Mouse (Mus musculus): ENCODE results near the gene Ssr2. TPM values are rescaled to one million over a fixed set of nuclear protein-coding genes. Genes with fewer than 3 reads are reported as not detected.
A peak's percentile ranks its signal among the peaks of the same experiment; 100 is the strongest.
"Not testable (repeated sequence)": the region's sequence is repeated elsewhere in the genome, so short reads cannot be mapped to it uniquely, and the experiment has no call there.

Gene Ssr2
- polyA plus RNA-seq, 1 experiment from 2014 or later, result 274 TPM

DNA sequence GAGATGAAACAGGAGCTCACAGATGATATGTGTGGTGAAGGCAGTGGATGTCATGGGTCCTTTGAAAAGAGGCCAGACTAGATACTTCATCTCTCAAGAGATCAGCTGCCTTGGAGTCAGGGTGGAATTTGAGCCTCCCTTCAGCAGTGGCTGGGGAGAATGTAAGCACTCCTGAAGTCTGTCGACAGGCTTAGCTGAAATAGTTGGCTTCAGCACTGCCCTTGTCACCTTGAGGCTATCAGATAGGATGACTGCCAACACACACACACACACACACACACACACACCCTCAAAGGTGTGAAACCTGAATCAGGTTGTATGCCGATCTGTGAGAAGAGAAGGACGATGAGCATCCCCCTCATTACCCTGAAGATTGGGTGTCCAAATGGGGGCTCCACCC is 15.4 kb downstream of the Ssr2 start:
- H3K9ac ChIP-seq, result no peak overlapping the region
- no peak overlapping the region for H3K4me3 ChIP-seq
- WGBS, result 47% methylated on average over 3 of the region's 3 CpGs
- peak overlapping the region; percentile 76; the same call in 1 of the 2 replicates for H3K27ac ChIP-seq
- no peaks in the 10 kb centered on the region for H3K9me3 ChIP-seq
- no peak for ATAC-seq (ENCODE audit: insufficient number of reproducible peaks, insufficient read depth, low FRiP score, low TSS enrichment, low read depth)
- no peak overlapping the region for H3K4me2 ChIP-seq
- peaks cover 30% of the 10 kb centered on the region for H3K36me3 ChIP-seq
- peaks cover 35% of the 10 kb centered on the region for H3K4me1 ChIP-seq
- H3K27me3 ChIP-seq, result no peaks in the 10 kb centered on the region

DNA sequence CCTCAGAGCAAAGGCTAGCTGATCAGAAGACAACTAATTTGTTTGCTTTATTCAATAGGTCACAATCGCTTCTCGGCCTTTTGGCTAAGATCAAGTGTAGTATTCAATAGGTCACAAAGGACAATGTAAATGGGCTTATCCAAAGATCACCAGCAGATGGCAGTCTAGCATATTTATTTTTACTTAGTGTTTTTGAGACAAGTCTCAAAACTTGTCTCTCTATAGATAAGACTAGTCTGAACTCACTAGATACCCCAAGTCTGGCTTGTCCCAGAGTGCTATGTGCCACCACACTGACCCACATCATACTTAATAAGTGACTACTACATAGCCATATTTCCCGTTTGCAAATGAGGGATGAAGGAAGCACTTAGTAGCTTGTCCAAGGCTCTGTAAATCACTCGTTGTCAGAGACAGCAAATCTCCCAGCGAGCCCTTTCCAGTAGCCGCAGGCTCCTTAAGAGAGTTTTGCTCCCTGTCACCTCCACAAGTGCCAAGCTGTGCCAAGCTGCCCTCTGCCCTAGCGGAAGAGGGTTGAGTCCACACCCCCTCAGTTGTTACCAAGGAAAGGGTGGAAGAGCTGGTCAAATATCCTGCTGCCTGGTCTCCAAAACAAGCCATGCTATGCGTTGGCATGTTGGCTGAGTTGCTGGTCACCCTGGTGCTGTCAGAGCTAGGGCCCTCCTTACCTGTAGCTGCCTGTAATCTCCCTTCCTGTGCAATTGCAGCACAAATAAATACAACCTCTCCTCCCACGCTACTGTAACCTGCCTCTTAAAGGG is 16.5 kb downstream of the Ssr2 start:
- Histone ChIP-seq H3K36me3 (peaks cover 19% of the 10 kb centered on the region), H3K9ac (0 out of 2 replicates have a peak overlapping the region, but pooled peaks have one; percentile 7), H3K27me3 (no peaks in the 10 kb centered on the region), H3K4me2 (no peak overlapping the region), H3K4me1 (peaks cover 35% of the 10 kb centered on the region), H3K27ac (0 out of 2 replicates have a peak overlapping the region, but pooled peaks have one; percentile 1), H3K4me3 (no peak overlapping the region), H3K9me3 (no peaks in the 10 kb centered on the region)
- ATAC-seq (ENCODE audit: insufficient number of reproducible peaks, insufficient read depth, low FRiP score, low TSS enrichment, low read depth), result no peak
- 36% methylated on average over 9 of the region's 9 CpGs for WGBS

DNA sequence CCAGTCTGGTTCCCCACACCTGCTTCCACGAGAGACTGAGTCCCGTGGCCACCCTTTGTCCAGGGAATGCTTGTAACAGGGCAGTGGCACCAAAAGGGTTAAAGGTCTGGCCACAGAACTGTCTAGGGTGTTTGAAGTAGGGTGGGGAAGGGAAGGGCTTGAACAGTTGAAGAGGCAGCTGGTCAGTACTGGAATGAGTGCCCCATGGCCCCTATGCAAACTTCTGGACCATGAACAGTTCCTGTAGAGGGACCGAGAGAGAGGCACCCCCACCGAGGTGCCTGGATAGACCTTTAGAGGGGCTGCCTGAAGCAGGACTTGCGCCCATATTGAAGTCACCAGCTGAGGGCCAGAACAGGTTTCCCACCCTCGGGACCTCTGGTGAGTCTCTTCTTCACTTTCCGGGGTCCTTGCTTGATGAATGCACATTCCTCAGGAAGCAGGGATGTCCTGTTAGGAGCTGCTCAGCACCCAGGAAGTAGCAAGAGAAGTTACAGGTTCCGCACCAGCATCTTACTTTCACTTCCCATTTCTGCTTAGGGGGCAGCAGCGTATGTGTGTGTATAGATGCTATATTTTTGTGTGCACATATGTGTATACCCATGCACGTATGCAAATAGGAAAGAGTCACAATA is 17.4 kb downstream of the Ssr2 start:
- Histone ChIP-seq H3K27me3 (no peaks in the 10 kb centered on the region), H3K4me1 (peaks cover 35% of the 10 kb centered on the region), H3K9me3 (no peaks in the 10 kb centered on the region), H3K4me3 (no peak overlapping the region), H3K36me3 (peaks cover 9% of the 10 kb centered on the region), H3K9ac (0 out of 2 replicates have a peak overlapping the region, but pooled peaks have one; percentile 52), H3K27ac (no peak overlapping the region), H3K4me2 (no peak overlapping the region)
- WGBS, result 73% methylated on average over 10 of the region's 10 CpGs
- ATAC-seq (ENCODE audit: insufficient number of reproducible peaks, insufficient read depth, low FRiP score, low TSS enrichment, low read depth), result no peak

DNA sequence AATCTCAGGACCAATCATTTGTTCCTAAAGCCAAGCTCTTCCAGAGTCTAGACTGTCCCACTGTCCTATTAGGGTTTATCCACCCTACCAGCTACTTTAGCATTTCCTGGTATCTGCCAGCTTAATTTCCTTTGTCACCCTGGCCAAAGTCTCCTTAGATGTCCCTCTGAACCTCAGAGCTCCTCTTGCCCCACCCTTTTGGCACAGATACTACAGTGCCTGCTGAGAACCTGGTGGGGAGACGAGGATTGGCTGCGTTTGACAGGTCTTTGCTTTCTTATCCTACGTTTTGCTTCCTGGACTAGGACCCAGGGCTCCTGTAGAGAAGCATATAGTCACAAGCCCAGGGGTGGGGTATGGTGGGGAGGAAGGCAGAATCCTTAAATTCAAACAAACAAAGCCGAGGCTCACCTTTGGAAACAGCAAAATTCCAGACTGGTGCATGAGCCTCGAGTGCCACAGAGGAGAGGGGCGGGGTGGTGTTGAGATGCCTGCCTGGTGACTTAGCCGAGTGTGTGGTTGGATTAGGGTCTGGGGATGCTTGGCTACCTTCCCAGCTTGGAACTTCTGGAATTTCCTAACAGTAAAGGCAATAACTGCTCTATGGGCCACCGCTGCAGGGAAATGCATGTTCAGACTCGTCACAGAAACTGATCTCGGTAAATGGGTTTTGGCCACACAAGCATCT is 18.4 kb downstream of the Ssr2 start:
- Histone ChIP-seq H3K9ac (no peak overlapping the region), H3K4me1 (peaks cover 35% of the 10 kb centered on the region), H3K4me3 (no peak overlapping the region), H3K27me3 (no peaks in the 10 kb centered on the region), H3K27ac (peak overlapping the region; percentile 39; the same call in 1 of the 2 replicates), H3K9me3 (no peaks in the 10 kb centered on the region), H3K36me3 (no peaks in the 10 kb centered on the region), H3K4me2 (no peak overlapping the region)
- 47% methylated on average over 10 of the region's 10 CpGs for WGBS
- 0 out of 2 replicates have a peak, but pooled peaks have one; percentile 11 for ATAC-seq (ENCODE audit: insufficient number of reproducible peaks, insufficient read depth, low FRiP score, low TSS enrichment, low read depth)

DNA sequence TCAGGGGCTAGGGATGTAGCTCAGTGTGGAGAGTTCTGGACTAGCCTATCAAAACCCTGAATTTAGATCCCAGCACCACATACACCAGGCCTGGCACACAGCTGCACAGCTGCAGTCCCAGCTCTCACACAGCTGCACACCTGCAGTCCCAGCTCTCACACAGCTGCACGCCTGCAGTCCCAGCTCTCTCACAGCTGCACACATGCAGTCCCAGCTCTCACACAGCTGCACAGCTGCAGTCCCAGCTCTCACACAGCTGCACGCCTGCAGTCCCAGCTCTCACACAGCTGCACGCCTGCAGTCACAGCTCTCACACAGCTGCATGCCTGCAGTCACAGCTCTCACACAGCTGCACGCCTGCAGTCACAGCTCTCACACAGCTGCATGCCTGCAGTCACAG is 20.9 kb downstream of the Ssr2 start:
- ATAC-seq (ENCODE audit: insufficient number of reproducible peaks, insufficient read depth, low FRiP score, low TSS enrichment, low read depth); H3K27ac ChIP-seq: not testable (repeated sequence)
- 81% methylated on average over 4 of the region's 4 CpGs for WGBS

DNA sequence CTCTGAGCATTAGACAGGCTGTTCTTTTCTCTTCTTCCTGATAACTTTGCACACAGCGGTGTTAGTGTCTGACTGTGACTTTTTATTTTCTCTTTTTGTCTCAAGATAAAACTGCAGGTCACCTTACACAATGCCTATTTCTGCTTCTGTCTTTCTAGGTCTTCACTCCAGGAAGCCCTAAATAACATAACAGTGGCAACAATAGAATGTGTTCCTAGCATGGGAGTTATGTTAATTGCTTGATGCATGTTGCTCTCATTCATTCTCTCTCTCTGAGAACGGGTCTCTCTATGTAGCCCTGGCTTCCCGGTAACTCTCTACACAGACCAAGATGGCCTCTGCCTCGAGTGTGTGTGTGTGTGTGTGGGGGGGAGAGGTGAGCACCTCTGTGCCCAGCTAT is 26.8 kb downstream of the Ssr2 start:
- no peaks in the 10 kb centered on the region for H3K4me1 ChIP-seq
- H3K27me3 ChIP-seq, result no peaks in the 10 kb centered on the region
- no peaks in the 10 kb centered on the region for H3K36me3 ChIP-seq
- no peak overlapping the region for H3K4me2 ChIP-seq
- WGBS, result 72% methylated on average over 4 of the region's 4 CpGs
- no peak overlapping the region for H3K27ac ChIP-seq
- H3K4me3 ChIP-seq, result no peak overlapping the region
- no peaks in the 10 kb centered on the region for H3K9me3 ChIP-seq
- H3K9ac ChIP-seq, result no peak overlapping the region
- no peak for ATAC-seq (ENCODE audit: insufficient number of reproducible peaks, insufficient read depth, low FRiP score, low TSS enrichment, low read depth)

More for the DNA sequence above, 20.9 kb downstream of the Ssr2 start:
- H3K27me3 ChIP-seq, H3K4me3 ChIP-seq, H3K9ac ChIP-seq, H3K4me2 ChIP-seq, H3K9me3 ChIP-seq, H3K36me3 ChIP-seq: not testable (repeated sequence)
- H3K4me1 ChIP-seq, result peaks cover 20% of the 10 kb centered on the region; the same call in 1 of the 2 replicates

DNA sequence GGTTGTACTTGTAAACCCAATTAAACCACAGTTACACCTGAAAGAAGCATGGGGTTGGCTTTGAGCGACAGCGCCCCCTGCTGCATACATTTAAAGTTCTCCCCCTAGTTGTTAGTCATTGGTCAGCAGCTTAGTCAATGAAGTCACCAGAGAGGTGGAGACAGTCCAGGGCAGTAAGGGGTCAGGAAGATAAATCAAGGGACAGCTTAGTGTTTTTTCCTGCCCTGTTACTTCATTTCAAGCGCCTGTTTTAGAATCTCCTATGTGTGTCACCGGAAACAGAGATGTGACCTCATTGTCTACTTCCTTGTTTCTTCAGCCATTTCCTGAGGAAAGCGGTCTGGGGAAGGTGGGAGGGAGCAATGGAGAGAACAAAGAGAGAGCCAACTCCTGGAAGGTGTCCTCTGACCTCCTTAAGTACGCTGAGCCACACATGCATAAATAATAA is 28.1 kb downstream of the Ssr2 start:
- Histone ChIP-seq H3K4me1 (peaks cover 7% of the 10 kb centered on the region), H3K4me3 (no peak overlapping the region), H3K4me2 (no peak overlapping the region), H3K36me3 (no peaks in the 10 kb centered on the region), H3K9ac (no peak overlapping the region), H3K27ac (no peak overlapping the region), H3K9me3 (no peaks in the 10 kb centered on the region), H3K27me3 (no peaks in the 10 kb centered on the region)
- no peak for ATAC-seq (ENCODE audit: insufficient number of reproducible peaks, insufficient read depth, low FRiP score, low TSS enrichment, low read depth)
- WGBS, result 27% methylated on average over 6 of the region's 6 CpGs

DNA sequence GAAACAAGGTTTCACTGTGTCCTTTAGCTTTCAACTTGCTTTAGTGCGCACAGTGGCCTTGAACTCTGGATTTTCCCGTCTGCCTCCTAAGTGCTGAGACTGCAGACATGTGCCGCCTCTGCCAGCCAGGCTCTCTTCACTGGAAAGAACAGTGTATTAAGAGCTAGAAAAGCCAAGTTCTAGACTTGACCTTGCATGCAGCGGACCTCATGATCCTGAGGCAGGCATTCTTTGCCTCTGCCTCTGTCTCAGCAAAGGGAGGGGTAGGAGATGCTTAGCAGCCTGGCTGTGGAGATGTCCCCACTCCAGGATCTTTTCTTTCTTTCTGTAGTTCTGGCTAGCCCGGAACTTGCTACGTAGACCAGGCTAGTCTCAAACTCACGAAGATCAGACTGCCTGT is 29.2 kb downstream of the Ssr2 start:
- H3K27me3 ChIP-seq, result no peaks in the 10 kb centered on the region
- no peak overlapping the region for H3K27ac ChIP-seq
- H3K36me3 ChIP-seq, result no peaks in the 10 kb centered on the region
- no peak overlapping the region for H3K4me2 ChIP-seq
- no peak overlapping the region for H3K4me3 ChIP-seq
- no peaks in the 10 kb centered on the region for H3K9me3 ChIP-seq
- H3K9ac ChIP-seq, result no peak overlapping the region
- ATAC-seq (ENCODE audit: insufficient number of reproducible peaks, insufficient read depth, low FRiP score, low TSS enrichment, low read depth), result no peak
- 87% methylated on average over 7 of the region's 7 CpGs for WGBS
- peaks cover 7% of the 10 kb centered on the region for H3K4me1 ChIP-seq

DNA sequence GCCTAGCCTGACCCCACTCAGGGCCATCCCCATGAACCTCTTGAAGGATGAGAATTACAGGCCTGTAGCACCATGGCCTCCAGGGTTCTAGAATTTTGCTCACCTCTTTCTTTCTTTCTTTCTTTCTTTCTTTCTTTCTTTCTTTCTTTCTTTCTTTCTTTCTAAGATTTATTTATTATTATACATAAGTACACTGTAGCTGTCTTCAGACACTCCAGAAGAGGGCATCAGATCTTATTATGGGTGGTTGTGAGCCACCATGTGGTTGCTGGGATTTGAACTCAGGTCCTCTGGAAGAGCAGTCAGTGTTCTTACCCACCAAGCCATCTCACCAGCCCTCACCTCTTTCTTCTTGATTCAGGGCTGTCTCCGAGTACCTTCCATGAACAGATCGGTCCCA is 30.0 kb downstream of the Ssr2 start, which contains the start of gene Arhgef2:
Arhgef2 (plus strand) TSS at position 301 of the 400 bp plus-strand sequence.
- ATAC-seq (ENCODE audit: insufficient number of reproducible peaks, insufficient read depth, low FRiP score, low TSS enrichment, low read depth); H3K9me3 ChIP-seq; H3K4me2 ChIP-seq; H3K27me3 ChIP-seq; H3K4me1 ChIP-seq; H3K36me3 ChIP-seq; H3K27ac ChIP-seq; H3K4me3 ChIP-seq: not testable (repeated sequence)
- 0 out of 2 replicates have a peak within 1 kb of the TSS, but pooled peaks have one; percentile 8 for H3K9ac ChIP-seq
- WGBS, result 91% methylated on average over 2 of the region's 2 CpGs

DNA sequence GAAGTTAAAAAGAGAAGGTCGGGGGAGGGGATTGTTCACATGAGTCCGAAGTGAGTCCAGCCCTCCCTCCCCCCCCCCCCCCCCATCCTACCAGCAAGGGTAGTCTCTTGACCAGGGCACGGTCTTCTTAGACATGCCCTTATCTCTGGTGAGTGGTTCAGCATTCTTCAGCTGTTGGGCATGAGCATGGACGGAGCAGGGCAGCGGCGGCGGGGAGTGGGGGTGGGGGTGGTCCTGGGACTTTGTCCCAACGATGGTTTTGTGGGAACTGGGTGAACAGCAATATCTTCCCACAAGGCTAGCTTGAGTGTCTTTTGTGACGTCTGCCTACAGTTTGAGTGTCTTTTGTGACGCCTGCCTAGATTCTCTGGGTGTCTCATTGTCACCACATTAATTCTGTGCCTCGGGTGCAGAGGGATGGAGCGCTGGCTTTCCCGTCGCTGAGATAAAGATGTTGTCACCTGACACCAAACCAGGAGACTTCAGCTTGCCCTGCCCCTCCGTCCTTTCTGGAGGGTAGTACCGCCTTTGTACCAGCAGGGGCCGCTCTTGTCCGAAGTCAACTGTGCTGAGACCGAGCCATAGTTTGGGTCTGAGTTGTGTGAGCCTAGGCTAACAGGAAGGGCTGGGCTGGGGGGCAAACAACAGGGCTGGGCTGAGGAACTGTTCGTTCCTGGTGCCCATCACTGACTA is 31.5 kb downstream of the Ssr2 start:
- H3K9ac ChIP-seq, result peak overlapping the region; percentile 67
- H3K27ac ChIP-seq, result no peak overlapping the region
- no peaks in the 10 kb centered on the region for H3K36me3 ChIP-seq
- H3K9me3 ChIP-seq, result no peaks in the 10 kb centered on the region
- H3K4me3 ChIP-seq, result peak overlapping the region; percentile 32
- peak overlapping the region; percentile 66 for H3K4me2 ChIP-seq
- 1% methylated on average over 20 of the region's 20 CpGs for WGBS
- H3K4me1 ChIP-seq, result peaks cover 7% of the 10 kb centered on the region
- no peaks in the 10 kb centered on the region for H3K27me3 ChIP-seq
- ATAC-seq (ENCODE audit: insufficient number of reproducible peaks, insufficient read depth, low FRiP score, low TSS enrichment, low read depth), result peak; percentile 72; the same call in 1 of the 2 replicates

DNA sequence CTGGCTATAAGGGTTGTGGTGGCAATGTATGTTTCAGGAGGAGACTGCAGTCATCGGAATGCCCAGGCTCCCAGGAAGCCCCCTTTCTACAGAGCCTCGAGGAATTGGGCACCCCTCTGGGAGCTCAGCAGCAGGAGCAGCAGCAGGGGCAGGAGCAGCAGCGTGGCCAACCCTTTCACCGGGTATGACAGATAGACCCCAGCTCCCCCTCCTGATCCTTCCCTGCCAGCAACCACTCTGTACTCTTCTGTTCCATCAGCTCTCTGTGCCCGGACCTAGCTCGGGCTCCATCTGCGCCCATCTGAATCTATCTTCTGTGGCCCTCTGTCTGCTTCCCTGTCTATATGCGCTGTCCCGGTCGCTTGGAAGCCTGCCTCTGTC is 32.1 kb downstream of the Ssr2 start:
- Histone ChIP-seq H3K4me2 (peak overlapping the region; percentile 66), H3K9ac (peak overlapping the region; percentile 67), H3K27ac (no peak overlapping the region), H3K4me1 (peaks cover 7% of the 10 kb centered on the region), H3K4me3 (peak overlapping the region; percentile 32), H3K27me3 (no peaks in the 10 kb centered on the region), H3K36me3 (no peaks in the 10 kb centered on the region), H3K9me3 (no peaks in the 10 kb centered on the region)
- 19% methylated on average over 10 of the region's 10 CpGs for WGBS
- ATAC-seq (ENCODE audit: insufficient number of reproducible peaks, insufficient read depth, low FRiP score, low TSS enrichment, low read depth), result 0 out of 2 replicates have a peak, but pooled peaks have one; percentile 12

Measured in embryonic facial prominence, embryonic 13.5 days (tissue).